Mouse (Mus musculus): ENCODE data around the gene Lamc2.

- no peak for TF ChIP-seq CTCF (IDR thresholded peaks at IDR 0.05; ENCODE audit: control insufficient read depth, insufficient read depth, low read length)
- TF ChIP-seq POLR2A (IDR thresholded peaks at IDR 0.05; ENCODE audit: borderline replicate concordance, control insufficient read depth, low read depth, low read length): no peak
These were observed 64.9 kb downstream of the Lamc2 start for GRCm38 (mm10) chr1:153121320-153121719.
